Mouse (Mus musculus) kidney, adult 2 months (tissue): ENCODE measurements around the gene Ampd3.

Experiments
- CTCF ChIP-seq: fragments of 200-500 bp; conservative IDR thresholded peaks from 2 replicates; pipeline ENCODE4 v1.5.1; 2011; ENCODE audit warnings: low read depth, mild to moderate bottlenecking, control low read depth, low read length, moderate library complexity, mixed read lengths; ENCODE audit not compliant: insufficient read depth, insufficient read length
- POLR2A ChIP-seq: fragments of 200-500 bp; IDR thresholded peaks from one replicate; pipeline ENCODE4 v1.6.1; 2011; ENCODE audit warnings: low read depth, low read length, control low read depth

DNA sequence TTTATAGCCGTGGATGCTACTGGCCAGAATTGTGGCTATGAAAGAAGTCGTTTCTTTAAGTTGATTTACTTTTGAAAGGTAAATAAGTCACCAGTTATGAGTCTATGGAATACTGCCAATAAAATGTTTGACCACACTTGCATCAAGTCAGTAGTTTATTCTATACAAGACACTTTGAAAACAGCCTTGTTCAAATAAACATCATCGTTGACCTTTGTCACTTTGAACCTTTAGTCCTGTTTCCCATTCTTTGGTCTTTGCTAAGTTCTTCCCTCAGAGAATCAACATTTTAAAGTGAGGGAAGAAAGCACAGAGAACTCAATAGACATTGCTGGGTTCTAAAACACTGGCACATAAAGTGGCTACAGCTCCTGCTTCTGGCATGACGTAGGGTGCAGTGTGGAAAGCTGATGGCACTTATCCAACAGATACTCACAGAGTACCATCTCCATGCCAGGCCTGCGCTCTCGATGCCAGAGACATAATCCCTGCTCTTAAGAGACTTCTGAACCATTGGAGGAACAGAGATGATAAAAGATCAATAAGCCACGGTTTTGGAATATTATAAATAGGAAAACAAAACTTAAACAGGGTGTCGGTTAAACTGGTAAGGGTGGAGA is 87.0 kb downstream of the Ampd3 start:
- no peak for TF ChIP-seq CTCF
- TF ChIP-seq POLR2A, result no peak
